Mouse (Mus musculus) intestine, embryonic 14.5 days (tissue): ENCODE measurements around the gene Dis3. TPM values are rescaled to one million over a fixed set of nuclear protein-coding genes. Genes with fewer than 3 reads are reported as not detected.

Experiments used
- ATAC-seq: fragments of 200-750 bp; cut with Nextera tagmentation; replicated peaks from 2 replicates; pipeline ENCODE4 v1.8.0; 2017; ENCODE audit warnings: low read depth, moderate number of reproducible peaks, moderate TSS enrichment, moderate library complexity; ENCODE audit not compliant: low FRiP score, low TSS enrichment
- DNase-seq: peaks from one replicate; pipeline ENCODE4 v3.0.0-alpha.2; 2018; ENCODE audit warnings: low spot score
- H3K27ac ChIP-seq: fragments of 300-500 bp; sonication (generic); 2 replicates; pipeline ENCODE4 v1.5.1; 2014; ENCODE audit warnings: low read depth, mild to moderate bottlenecking, control low read depth
- H3K27me3 ChIP-seq: fragments of 300-500 bp; sonication (generic); replicated peaks from 2 replicates; pipeline ENCODE4 v1.6.1; 2014; ENCODE audit warnings: low read length, control low read depth; ENCODE audit not compliant: control insufficient read depth, insufficient read depth
- H3K36me3 ChIP-seq: fragments of 300-500 bp; sonication (generic); 2 replicates; pipeline ENCODE4 v1.6.1; 2014; ENCODE audit warnings: low read length, control low read depth; ENCODE audit not compliant: control insufficient read depth, insufficient read depth
- H3K4me1 ChIP-seq: fragments of 300-500 bp; sonication (generic); replicated peaks from 2 replicates; pipeline ENCODE4 v1.6.1; 2014; ENCODE audit warnings: low read length, control low read depth, mixed read lengths; ENCODE audit not compliant: control insufficient read depth, insufficient read depth
- H3K4me2 ChIP-seq: fragments of 300-500 bp; sonication (generic); 2 replicates; pipeline ENCODE4 v1.6.1; 2014; ENCODE audit warnings: low read length
- H3K4me3 ChIP-seq: fragments of 300-500 bp; sonication (generic); 2 replicates; pipeline ENCODE4 v1.5.1; 2014; ENCODE audit warnings: low read depth, low read length, control low read depth, mixed read lengths
- H3K9ac ChIP-seq: fragments of 300-500 bp; sonication (generic); 2 replicates; pipeline ENCODE4 v1.6.1; 2014; ENCODE audit warnings: mild to moderate bottlenecking, low read length
- H3K9me3 ChIP-seq: fragments of 300-500 bp; sonication (generic); 2 replicates; pipeline ENCODE4 v1.6.1; 2016; ENCODE audit warnings: low read length, control low read depth; ENCODE audit not compliant: control insufficient read depth
- WGBS: fragments of 180-500 bp; shearing (Covaris S2); extraction: QIAGEN DNeasy Blood & Tissue Kit; methylation state at CpG from one replicate; pipeline ENCODE4 v1.1.7; 2014; 5-methylcytosine and 5-hydroxymethylcytosine counted together
- polyA plus RNA-seq: library from polyadenylated mRNA; unstranded; fragments of >200 nt; fragmentation: Nextera tagmentation; extraction: Ambion mirVana; gene quantifications from 2 replicates; pipeline ENCODE4 v1.2.1, GENCODE M21; 2014

The Dis3 gene
- polyA plus RNA-seq, 1 experiment from 2014 or later, result 46.6 TPM

- WGBS, result 74% methylated on average over 1 of the region's 1 CpGs
- no peaks in the 10 kb centered on the region for H3K4me1 ChIP-seq
- H3K9me3 ChIP-seq, result no peaks in the 10 kb centered on the region
- ATAC-seq, result no peak
- H3K27ac ChIP-seq, result no peak overlapping the region
- H3K4me2 ChIP-seq, result no peak overlapping the region
- H3K27me3 ChIP-seq, result no peaks in the 10 kb centered on the region
- no peak overlapping the region for H3K4me3 ChIP-seq
- H3K9ac ChIP-seq, result no peak overlapping the region
- peaks cover 14% of the 10 kb centered on the region for H3K36me3 ChIP-seq
- DNase-seq, result no peak
Measured at GRCm38 (mm10) chr14:99127509-99127908, 27.9 kb upstream of the Dis3 start.

- Histone ChIP-seq H3K4me3 (no peak overlapping the region), H3K4me2 (no peak overlapping the region), H3K9ac (no peak overlapping the region), H3K9me3 (no peaks in the 10 kb centered on the region), H3K4me1 (no peaks in the 10 kb centered on the region), H3K36me3 (peaks cover 11% of the 10 kb centered on the region), H3K27ac (no peak overlapping the region), H3K27me3 (no peaks in the 10 kb centered on the region)
- no peak for DNase-seq
- no peak for ATAC-seq
- WGBS, result 87% methylated on average over 4 of the region's 4 CpGs
Measured at GRCm38 (mm10) chr14:99126713-99127112, 27.1 kb upstream of the Dis3 start.

- H3K4me2 ChIP-seq, result no peak overlapping the region
- no peaks in the 10 kb centered on the region for H3K27me3 ChIP-seq
- no peak overlapping the region for H3K27ac ChIP-seq
- peaks cover 8% of the 10 kb centered on the region; the same call in 1 of the 2 replicates for H3K36me3 ChIP-seq
- no peaks in the 10 kb centered on the region for H3K9me3 ChIP-seq
- DNase-seq, result no peak
- ATAC-seq, result no peak
- H3K4me1 ChIP-seq, result no peaks in the 10 kb centered on the region
- H3K9ac ChIP-seq, result no peak overlapping the region
- H3K4me3 ChIP-seq, result no peak overlapping the region
- 89% methylated on average over 4 of the region's 4 CpGs for WGBS
Measured at GRCm38 (mm10) chr14:99124076-99124475, 24.5 kb upstream of the Dis3 start.

- WGBS, result 85% methylated on average over 11 of the region's 11 CpGs
- H3K4me1 ChIP-seq, result no peaks in the 10 kb centered on the region
- no peak overlapping the region for H3K9ac ChIP-seq
- ATAC-seq (no peak), DNase-seq (no peak)
- H3K36me3 ChIP-seq, result peaks cover 14% of the 10 kb centered on the region; the same call in 1 of the 2 replicates
- H3K9me3 ChIP-seq, result no peaks in the 10 kb centered on the region
- H3K27ac ChIP-seq, result no peak overlapping the region
- no peak overlapping the region for H3K4me3 ChIP-seq
- H3K27me3 ChIP-seq, result no peaks in the 10 kb centered on the region
- H3K4me2 ChIP-seq, result no peak overlapping the region
Measured at GRCm38 (mm10) chr14:99121584-99122339, 22.2 kb upstream of the Dis3 start.

- DNase-seq (no peak), ATAC-seq (no peak)
- Histone ChIP-seq H3K4me2 (no peak overlapping the region), H3K9ac (no peak overlapping the region), H3K4me1 (no peaks in the 10 kb centered on the region), H3K9me3 (no peaks in the 10 kb centered on the region), H3K27me3 (no peaks in the 10 kb centered on the region), H3K36me3 (peaks cover 43% of the 10 kb centered on the region), H3K27ac (no peak overlapping the region), H3K4me3 (no peak overlapping the region)
- 78% methylated on average over 4 of the region's 4 CpGs for WGBS
Measured at GRCm38 (mm10) chr14:99117576-99117975, 18.0 kb upstream of the Dis3 start.

- Histone ChIP-seq H3K27me3 (no peaks in the 10 kb centered on the region), H3K4me1 (no peaks in the 10 kb centered on the region), H3K27ac (no peak overlapping the region), H3K4me3 (no peak overlapping the region), H3K4me2 (no peak overlapping the region), H3K9ac (no peak overlapping the region), H3K9me3 (no peaks in the 10 kb centered on the region), H3K36me3 (peaks cover 75% of the 10 kb centered on the region)
- 84% methylated on average over 6 of the region's 6 CpGs for WGBS
- no peak for DNase-seq
- no peak for ATAC-seq
Measured at GRCm38 (mm10) chr14:99108762-99109161, 9.2 kb upstream of the Dis3 start.

GRCm38 (mm10) chr14:99107631-99108187 is 8.1 kb upstream of the Dis3 start:
- Histone ChIP-seq H3K9ac (no peak overlapping the region), H3K27ac (no peak overlapping the region), H3K4me1 (no peaks in the 10 kb centered on the region), H3K4me3 (no peak overlapping the region), H3K4me2 (no peak overlapping the region), H3K36me3 (peaks cover 73% of the 10 kb centered on the region), H3K27me3 (no peaks in the 10 kb centered on the region), H3K9me3 (no peaks in the 10 kb centered on the region)
- WGBS, result 80% methylated on average over 2 of the region's 2 CpGs
- DNase-seq (no peak), ATAC-seq (no peak)

GRCm38 (mm10) chr14:99106671-99107070 is 7.1 kb upstream of the Dis3 start:
- no peak overlapping the region for H3K4me2 ChIP-seq
- no peak overlapping the region for H3K4me3 ChIP-seq
- peaks cover 75% of the 10 kb centered on the region for H3K36me3 ChIP-seq
- no peak overlapping the region for H3K9ac ChIP-seq
- no peaks in the 10 kb centered on the region for H3K4me1 ChIP-seq
- no peak overlapping the region for H3K27ac ChIP-seq
- DNase-seq (no peak), ATAC-seq (no peak)
- H3K27me3 ChIP-seq, result no peaks in the 10 kb centered on the region
- no peaks in the 10 kb centered on the region for H3K9me3 ChIP-seq
- WGBS, result 87% methylated on average over 2 of the region's 2 CpGs
